Mouse (Mus musculus): ENCODE data around the gene Nceh1.

DNA sequence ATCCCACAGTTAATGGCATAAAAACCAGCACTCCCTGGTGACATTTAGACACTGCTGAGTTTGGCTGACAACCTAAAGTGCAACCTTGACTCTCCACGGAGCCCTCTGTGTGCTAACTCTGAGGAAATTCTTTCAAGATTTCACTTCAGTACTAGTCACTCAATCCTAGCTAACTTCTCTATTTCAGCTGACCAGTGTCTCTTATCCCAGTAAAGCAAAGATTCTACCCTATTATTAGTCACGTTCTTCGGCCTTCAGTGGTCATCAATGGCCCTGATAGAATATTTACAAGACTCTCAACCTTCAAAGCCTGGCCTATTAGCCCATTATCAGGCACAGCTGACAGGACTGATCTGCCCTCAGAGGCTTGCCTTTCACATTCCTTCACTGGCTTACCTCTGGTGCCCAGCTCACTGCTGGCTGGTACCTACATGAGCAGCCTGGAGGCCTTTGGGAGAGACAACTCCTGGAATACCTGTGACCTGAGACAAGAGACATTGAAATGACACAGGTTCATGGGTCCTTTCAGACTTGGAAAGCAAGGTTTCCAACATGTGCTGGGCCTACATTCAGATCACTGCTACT, 17.2 kb upstream of the Nceh1 start:
- no peak for TF ChIP-seq CTCF (IDR thresholded peaks at IDR 0.05; ENCODE audit: low read depth)
- TF ChIP-seq EP300 (optimal IDR thresholded peaks at IDR 0.05), result no peak
